Mouse (Mus musculus) bone marrow macrophage, adult 2 months (primary cell): ENCODE results near the gene Gm45194.

Source experiments
- CTCF ChIP-seq: IDR thresholded peaks from 2 replicates; pipeline ENCODE4 v1.5.1; 2012; ENCODE audit warnings: low read depth, mild to moderate bottlenecking, low read length, moderate library complexity
- POLR2A ChIP-seq: IDR thresholded peaks from 2 replicates; pipeline ENCODE4 v1.6.1; 2012; ENCODE audit warnings: mild to moderate bottlenecking, low read depth, low read length, borderline replicate concordance

DNA sequence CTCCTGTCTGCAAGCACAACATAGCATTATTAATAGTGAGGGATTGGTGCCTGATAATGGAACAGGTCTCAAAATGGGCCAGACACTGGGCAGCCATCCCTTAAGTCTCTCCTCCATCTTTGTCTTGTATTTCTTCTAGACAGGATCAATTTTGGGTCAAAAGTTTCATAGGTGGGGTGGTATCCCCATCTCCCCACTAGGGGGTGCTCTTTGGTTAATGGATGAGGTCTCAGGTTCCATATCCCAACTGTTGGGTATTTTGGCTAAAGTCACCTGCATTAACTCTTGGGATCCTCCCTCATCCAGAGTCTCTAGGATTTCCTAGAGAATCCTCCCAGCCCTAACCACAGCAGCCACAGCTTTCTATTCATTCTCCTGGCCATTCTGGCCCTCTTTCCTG is 26.2 kb downstream of the Gm45194 start:
- TF ChIP-seq CTCF: no peak
- TF ChIP-seq POLR2A: no peak
